Mouse (Mus musculus) layer of hippocampus, adult 2 months (tissue): ENCODE measurements around the gene Tgfbr1. TPM values are rescaled to one million over a fixed set of nuclear protein-coding genes. Genes with fewer than 3 reads are reported as not detected.

ENCODE experiments used
- DNase-seq, 2 experiments: peaks; one replicate each; pipeline ENCODE4 v3.0.0; 2022; ENCODE audit warnings: low spot score in 2 of 2
- H3K27ac ChIP-seq: fragments of 200-600 bp; 2 replicates; pipeline ENCODE4 v1.8.1; 2022
- H3K4me3 ChIP-seq: fragments of 200-600 bp; 2 replicates; pipeline ENCODE4 v1.8.1; 2022; ENCODE audit warnings: mild to moderate bottlenecking
- CTCF ChIP-seq: fragments of 200-600 bp; conservative IDR thresholded peaks from 2 replicates; pipeline ENCODE4 v1.8.1; 2022; ENCODE audit warnings: antibody characterized with exemption, mild to moderate bottlenecking, moderate library complexity
- total RNA-seq, 2 experiments: library from RNA; stranded (reverse); gene quantifications; 2 replicates each; pipeline ENCODE4 v1.2.3; 2021

Tgfbr1 gene
- total RNA-seq, 2 experiments from 2014 or later = 19.9 to 24.4 TPM

- no peak for DNase-seq
- TF ChIP-seq CTCF = no peak
- H3K27ac ChIP-seq = no peak overlapping the region
- no peak overlapping the region for H3K4me3 ChIP-seq
Observed at GRCm38 (mm10) chr4:47322315-47322714, 30.7 kb upstream of the Tgfbr1 start.

GRCm38 (mm10) chr4:47324206-47324605 lies 28.8 kb upstream of the Tgfbr1 start:
- H3K4me3 ChIP-seq = no peak overlapping the region
- H3K27ac ChIP-seq = no peak overlapping the region
- no peak for TF ChIP-seq CTCF
- no peak for DNase-seq

GRCm38 (mm10) chr4:47327782-47328181 lies 25.2 kb upstream of the Tgfbr1 start:
- Histone ChIP-seq H3K27ac (no peak overlapping the region), H3K4me3 (no peak overlapping the region)
- no peak for DNase-seq
- no peak for TF ChIP-seq CTCF

- no peak for TF ChIP-seq CTCF
- no peak overlapping the region for H3K4me3 ChIP-seq
- no peak overlapping the region for H3K27ac ChIP-seq
- DNase-seq = no peak
Observed at GRCm38 (mm10) chr4:47329285-47329684, 23.7 kb upstream of the Tgfbr1 start.

GRCm38 (mm10) chr4:47330378-47331052 lies 22.5 kb upstream of the Tgfbr1 start:
- H3K27ac ChIP-seq = no peak overlapping the region
- no peak for TF ChIP-seq CTCF
- DNase-seq = no peak
- no peak overlapping the region for H3K4me3 ChIP-seq

- no peak overlapping the region for H3K27ac ChIP-seq
- no peak overlapping the region for H3K4me3 ChIP-seq
- DNase-seq = no peak
- TF ChIP-seq CTCF = no peak
Observed at GRCm38 (mm10) chr4:47332812-47333343, 20.1 kb upstream of the Tgfbr1 start.

GRCm38 (mm10) chr4:47333541-47333940 lies 19.5 kb upstream of the Tgfbr1 start:
- DNase-seq = no peak
- Histone ChIP-seq H3K4me3 (no peak overlapping the region), H3K27ac (no peak overlapping the region)
- TF ChIP-seq CTCF = no peak

GRCm38 (mm10) chr4:47336941-47337600 lies 16.0 kb upstream of the Tgfbr1 start:
- Histone ChIP-seq H3K4me3 (no peak overlapping the region), H3K27ac (no peak overlapping the region)
- no peak for TF ChIP-seq CTCF
- DNase-seq = no peak

- TF ChIP-seq CTCF = no peak
- Histone ChIP-seq H3K27ac (0 out of 2 replicates have a peak overlapping the region, but pooled peaks have one; percentile 23), H3K4me3 (no peak overlapping the region)
- no peak for DNase-seq
Observed at GRCm38 (mm10) chr4:47342632-47343031, 10.4 kb upstream of the Tgfbr1 start.

GRCm38 (mm10) chr4:47347022-47347421 lies 6.0 kb upstream of the Tgfbr1 start:
- no peak for TF ChIP-seq CTCF
- no peak overlapping the region for H3K27ac ChIP-seq
- no peak for DNase-seq
- no peak overlapping the region for H3K4me3 ChIP-seq

- TF ChIP-seq CTCF = no peak
- Histone ChIP-seq H3K4me3 (no peak overlapping the region), H3K27ac (no peak overlapping the region)
- DNase-seq = no peak
Observed at GRCm38 (mm10) chr4:47349759-47350158, 3.3 kb upstream of the Tgfbr1 start.

- H3K27ac ChIP-seq = peak overlapping the region; percentile 90
- H3K4me3 ChIP-seq = no peak overlapping the region
- peak in 1 of 2 experiments; percentile 14 for DNase-seq
- peak; percentile 62 for TF ChIP-seq CTCF
Observed at GRCm38 (mm10) chr4:47351386-47352049, 1.5 kb upstream of the Tgfbr1 start.

GRCm38 (mm10) chr4:47352061-47352661 lies 861 bp upstream of the Tgfbr1 start:
- Histone ChIP-seq H3K4me3 (peak overlapping the region; percentile 74), H3K27ac (peak overlapping the region; percentile 90)
- no peak for TF ChIP-seq CTCF
- DNase-seq = peak; percentile 65 to 84
